In the genomic region with DNA sequence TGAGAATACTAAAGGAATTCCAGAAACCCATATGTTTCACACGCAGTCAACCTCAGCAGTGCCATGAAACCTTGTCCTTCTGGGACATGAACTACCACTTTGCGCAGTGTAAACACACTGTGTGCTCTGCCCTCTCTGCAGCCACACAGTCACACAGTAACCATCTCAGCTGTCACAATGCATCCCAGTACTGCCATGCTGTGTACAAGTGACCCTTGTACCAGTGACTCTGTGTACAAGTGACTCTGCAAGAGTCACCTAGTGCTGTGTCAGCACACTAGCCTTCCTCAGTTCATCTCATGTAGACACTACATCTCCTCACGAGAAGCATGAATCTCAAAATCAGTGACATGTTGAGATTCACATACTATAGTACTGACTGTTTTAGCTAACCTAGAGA, we compare ENCODE assay signal across 16 mouse cellular contexts. TPM values are rescaled to one million over a fixed set of nuclear protein-coding genes. Genes with fewer than 3 reads are reported as not detected.
"Had no signal": no experiment of that assay in that cellular context is flagged by ENCODE, and none has a peak within 500 bp of the region (broad histone marks: within the 10 kb centered on the region; RNA-seq: fewer than 3 reads in every experiment).

No protein-coding gene starts in this region.

- H3K4me3 ChIP-seq: gastrocnemius, adult 2 months; heart, embryonic 10.5 days; heart, embryonic 12.5 days; hindbrain, embryonic 13.5 days; hindbrain, embryonic 15.5 days; kidney, embryonic 15.5 days; limb, embryonic 13.5 days; limb, embryonic 15.5 days had no signal

- H3K27ac ChIP-seq: gastrocnemius, adult 2 months; heart, embryonic 10.5 days; hindbrain, embryonic 13.5 days; hindbrain, embryonic 15.5 days; hindbrain, postnatal 0 days; kidney, embryonic 15.5 days; kidney, postnatal 0 days; limb, embryonic 13.5 days; limb, embryonic 15.5 days had no signal

- ATAC-seq: hindbrain, postnatal 0 days had no signal

- H3K4me2 ChIP-seq: heart, embryonic 12.5 days; hindbrain, embryonic 13.5 days; hindbrain, embryonic 15.5 days; kidney, embryonic 15.5 days; limb, embryonic 13.5 days; limb, embryonic 15.5 days had no signal

- H3K36me3 ChIP-seq: heart, embryonic 10.5 days; heart, embryonic 12.5 days; hindbrain, embryonic 13.5 days; hindbrain, embryonic 15.5 days; kidney, embryonic 15.5 days; limb, embryonic 13.5 days; limb, embryonic 15.5 days had no signal

- H3K9ac ChIP-seq: heart, embryonic 12.5 days; hindbrain, embryonic 13.5 days; hindbrain, embryonic 15.5 days; kidney, embryonic 15.5 days; limb, embryonic 13.5 days; limb, embryonic 15.5 days had no signal

- H3K27me3 ChIP-seq: limb, embryonic 15.5 days had no signal

- H3K9me3 ChIP-seq: heart, embryonic 10.5 days; heart, embryonic 12.5 days; hindbrain, embryonic 13.5 days; hindbrain, embryonic 15.5 days; kidney, embryonic 15.5 days; limb, embryonic 13.5 days; limb, embryonic 15.5 days had no signal

- DNase-seq: kidney, adult 11 months; layer of hippocampus, adult 9-11 months; layer of hippocampus, postnatal 36 days had no signal

RNA-seq across cellular contexts. Expression of gene Il17d, which starts 8.0 kb away (rescaled TPM):
- total RNA-seq: granulocyte monocyte progenitor cell, adult 5-6 weeks; hematopoietic stem cell, adult 5-6 weeks; liver, adult 2 months had no signal
